Mouse (Mus musculus): ENCODE measurements around the gene Srsf9. TPM values are rescaled to one million over a fixed set of nuclear protein-coding genes. Genes with fewer than 3 reads are reported as not detected.
"Not testable (repeated sequence)": the region's sequence is repeated elsewhere in the genome, so short reads cannot be mapped to it uniquely, and the experiment has no call there.

Srsf9 gene
- 10 to 100 TPM; 68.1 to 89.3 (median 75.9) TPM for total RNA-seq (2022)

DNA sequence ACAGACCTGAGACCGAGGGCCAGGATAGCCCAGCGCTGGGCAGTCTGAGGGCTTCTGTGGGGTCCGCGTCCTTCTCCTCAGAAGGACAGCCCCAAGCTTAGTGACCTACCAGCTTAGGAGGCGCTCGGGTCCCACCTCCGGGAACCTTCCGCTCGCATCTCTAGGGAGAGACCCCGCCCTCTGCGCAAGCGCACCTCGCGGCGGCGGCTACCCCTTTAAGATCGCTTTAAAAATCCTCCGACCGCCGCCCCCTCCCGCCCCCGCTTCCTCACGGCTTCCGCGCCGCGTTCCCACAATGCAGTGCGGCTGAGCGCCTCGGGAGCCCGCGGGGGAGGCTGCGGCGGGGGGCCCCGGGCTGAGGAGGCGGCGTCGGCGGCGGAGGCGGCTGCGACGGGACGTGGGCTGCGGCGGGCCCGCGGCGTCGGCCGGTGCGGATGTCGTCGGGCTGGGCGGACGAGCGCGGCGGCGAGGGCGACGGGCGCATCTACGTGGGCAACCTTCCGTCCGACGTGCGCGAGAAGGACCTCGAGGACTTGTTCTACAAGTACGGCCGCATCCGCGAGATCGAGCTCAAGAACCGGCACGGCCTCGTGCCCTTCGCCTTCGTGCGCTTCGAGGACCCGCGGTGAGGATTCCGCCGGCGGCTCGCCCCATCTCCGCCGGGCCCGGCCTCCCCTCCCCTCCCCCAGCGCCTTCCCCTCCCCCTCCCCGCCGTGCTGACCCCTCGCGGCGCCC, at the start of gene Srsf9:
Gene Srsf9 (plus strand): TSS at position 303 of the 735 bp plus-strand sequence.
- DNase-seq = peak; percentile 91

DNA sequence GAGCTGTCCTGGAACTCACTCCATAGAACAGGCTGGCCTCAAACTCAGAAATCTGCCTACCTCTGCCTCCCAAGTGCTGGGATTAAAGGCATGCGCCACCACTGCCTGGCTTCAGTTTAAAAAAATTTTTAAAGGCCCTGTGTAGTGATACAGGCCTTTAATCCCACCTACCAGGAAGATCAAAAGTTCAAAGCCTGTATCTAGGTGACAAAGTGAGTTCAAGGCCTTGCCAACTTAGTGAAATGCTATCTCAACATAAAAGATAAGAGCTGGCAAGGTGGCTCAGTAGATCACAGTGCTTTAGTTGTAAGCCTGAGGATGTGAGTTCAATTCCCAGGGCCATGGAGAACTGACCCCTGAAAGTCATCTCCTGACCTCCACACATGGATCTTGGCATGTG, 48.9 kb upstream of the Srsf9 start:
- no peak for DNase-seq

DNA sequence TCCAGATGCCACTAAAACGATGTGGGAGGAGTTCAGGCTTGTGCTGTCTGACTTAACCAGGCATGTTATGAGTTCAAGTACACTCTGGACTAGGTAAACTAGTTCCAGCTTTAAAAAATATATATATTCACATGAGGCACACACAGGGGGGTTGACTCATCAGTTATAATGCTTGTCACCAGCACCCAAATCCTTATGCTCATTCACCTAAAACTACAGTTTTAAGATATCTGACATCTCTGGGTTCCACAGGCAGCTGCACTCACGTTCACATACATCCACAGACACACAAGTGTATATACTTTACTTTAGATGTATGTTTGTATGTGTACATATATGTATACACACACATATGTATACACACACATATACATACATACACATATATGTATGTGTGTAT, 48.2 kb upstream of the Srsf9 start:
- DNase-seq = no peak

DNA sequence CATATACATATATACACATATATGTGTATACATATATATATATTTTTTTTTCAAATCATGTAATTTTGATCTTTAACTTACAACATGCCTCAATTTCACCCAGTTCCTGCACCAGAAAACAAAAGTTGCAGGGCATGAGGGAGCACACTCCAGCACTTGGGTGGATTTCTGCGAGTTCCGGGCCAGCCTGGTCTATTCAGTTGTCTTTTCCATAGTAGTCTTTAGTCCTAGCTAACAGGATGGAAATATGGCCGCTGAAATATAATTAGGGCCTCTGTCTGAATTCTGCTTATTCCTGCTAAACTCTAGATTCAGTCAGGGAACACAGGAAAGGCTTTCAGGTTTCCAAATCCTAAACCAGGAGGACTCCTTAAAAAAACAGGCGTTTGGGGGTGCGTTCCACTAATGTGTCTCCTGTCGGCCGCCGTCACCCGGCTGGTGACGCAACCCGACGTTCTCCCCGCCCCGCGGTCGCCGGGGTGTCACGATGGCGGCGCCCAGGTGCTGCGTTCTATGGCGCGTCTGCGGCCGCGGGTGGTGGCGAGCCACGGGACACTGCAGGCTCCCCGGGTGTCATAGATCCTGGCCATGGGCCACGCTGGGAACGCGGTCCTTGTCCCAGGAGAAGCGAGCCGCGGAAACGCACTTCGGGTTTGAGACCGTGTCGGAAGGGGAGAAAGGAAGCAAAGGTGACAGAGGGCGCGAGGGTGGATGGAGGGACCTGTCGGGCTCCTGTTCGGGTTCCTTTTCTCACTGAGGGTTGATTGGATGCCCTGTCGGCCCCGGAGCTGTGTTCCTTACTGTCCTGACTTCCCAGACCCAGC, 47.5 kb upstream of the Srsf9 start, which contains the start of gene Coq5:
Gene Coq5 (plus strand): TSS at position 441 of the 824 bp plus-strand sequence.
- DNase-seq = peak; percentile 80

DNA sequence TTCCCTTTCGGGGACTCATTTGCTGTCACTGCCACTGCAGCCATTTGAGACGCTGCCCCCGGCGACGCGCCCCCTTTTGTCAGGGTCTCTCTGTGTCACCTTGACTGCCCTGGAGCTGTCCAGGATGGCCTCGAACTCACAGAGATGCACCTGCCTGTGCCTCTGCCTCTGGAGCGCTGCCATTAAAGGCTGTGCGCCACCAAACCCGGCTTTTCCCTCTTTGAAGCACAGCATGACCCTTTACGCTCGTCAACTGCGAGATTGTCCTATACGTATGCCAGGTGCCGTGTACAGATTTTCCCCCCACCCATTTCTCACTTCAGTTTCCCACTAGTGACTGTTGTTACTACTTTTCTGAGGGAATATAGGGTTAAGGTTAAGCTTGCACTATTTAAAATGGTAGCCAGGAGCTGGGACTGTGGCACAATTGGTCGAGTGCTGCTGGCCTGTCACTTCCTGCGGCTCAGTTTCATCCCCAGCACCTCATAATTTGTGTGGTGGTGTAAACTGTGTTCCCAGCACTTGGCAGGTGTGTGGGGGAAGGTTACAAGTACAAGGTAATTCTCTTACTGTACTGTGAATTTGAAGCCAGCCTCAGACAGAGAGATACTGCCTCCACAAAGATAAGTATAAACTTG, 46.8 kb upstream of the Srsf9 start:
- no peak for DNase-seq

DNA sequence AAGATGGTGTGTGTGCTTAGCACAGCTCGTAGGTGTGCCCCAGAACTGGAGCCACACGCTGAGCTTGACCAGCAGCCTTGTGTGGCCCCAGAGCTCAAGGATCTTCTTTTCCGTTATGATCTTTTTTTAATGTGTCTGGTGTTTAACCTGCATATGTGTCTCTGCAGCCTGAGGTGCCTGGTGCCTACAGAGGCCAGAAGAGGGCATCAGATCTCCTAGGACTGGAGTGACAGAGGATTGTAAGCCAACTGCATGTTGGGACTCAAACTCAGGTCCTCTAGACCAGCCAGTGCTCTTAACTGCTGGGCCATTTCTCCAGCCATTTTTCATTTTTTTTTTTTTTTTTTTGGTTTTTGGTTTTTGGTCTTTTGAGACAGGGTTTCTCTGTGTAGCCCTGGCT, 42.2 kb upstream of the Srsf9 start:
- no peak for DNase-seq

DNA sequence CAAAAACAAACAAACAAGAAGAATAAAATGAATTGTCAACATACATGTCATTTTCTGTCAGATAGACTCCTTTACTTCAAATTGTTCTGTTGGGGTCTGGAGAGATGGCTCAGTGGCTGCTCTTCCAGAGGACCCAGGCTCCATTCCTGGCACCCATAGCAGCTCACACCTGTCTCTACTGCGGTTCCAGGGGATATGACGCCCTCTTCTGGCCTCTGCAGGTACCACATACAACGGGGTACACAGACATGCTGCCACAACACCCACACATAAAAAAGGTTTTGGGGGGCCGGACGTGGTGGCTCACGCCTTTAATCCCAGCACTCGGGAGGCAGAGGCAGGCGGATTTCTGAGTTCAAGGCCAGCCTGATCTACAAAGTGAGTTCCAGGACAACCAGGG, 32.8 kb upstream of the Srsf9 start:
- no peak for DNase-seq

DNA sequence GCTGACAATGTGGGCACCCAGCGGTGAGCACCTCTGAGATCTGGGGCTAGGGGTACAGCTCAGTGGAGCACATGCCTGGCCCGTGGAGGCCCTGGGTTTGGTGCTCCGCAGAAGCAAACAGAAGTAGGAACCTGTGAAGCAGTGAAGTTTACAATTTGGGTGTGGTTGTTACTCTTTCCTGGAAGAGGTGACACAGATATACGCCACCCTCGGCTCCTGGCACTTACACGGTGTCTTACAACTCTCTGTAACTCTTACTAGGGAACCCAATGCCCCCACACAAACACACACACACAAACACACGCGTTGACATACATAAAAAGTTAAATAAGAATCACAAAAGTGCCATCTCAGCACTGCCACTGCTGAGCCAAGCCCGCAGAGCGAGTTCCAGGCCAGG, 30.6 kb upstream of the Srsf9 start:
- no peak for DNase-seq

DNA sequence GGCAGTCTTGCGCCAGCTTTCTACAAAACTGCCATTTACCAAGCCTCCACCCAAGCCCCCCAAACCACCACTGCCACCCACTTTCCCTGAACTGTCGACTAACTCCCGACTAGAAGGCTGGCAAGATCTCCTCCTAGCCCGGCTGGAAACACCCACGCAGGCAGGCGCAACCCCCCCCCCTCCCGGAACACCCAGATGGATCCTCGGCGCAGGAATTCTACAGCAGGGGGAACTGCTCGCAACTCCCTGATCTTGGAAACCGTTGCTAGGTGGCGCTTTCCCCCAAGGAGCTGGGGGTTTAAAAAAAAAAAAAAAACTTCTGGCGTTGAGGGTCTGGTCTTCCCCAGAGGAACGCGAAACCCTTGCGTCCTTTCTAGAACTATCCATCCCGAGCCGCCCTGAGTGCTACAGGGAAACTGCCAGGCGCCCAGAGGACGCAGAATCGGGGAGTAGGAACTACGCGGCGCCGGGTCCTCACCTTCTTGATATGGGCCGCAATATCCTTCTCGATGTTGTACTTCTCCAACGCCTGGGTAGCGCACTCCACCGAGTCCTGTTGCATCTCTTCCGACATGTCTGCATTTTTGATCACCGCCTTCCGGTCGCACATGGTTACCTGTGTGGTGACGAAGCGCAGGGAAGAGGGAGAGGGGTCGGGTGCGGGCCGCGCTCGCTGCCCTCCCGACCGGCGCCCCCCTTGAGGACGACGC, 26.8 kb upstream of the Srsf9 start:
- DNase-seq = no peak

DNA sequence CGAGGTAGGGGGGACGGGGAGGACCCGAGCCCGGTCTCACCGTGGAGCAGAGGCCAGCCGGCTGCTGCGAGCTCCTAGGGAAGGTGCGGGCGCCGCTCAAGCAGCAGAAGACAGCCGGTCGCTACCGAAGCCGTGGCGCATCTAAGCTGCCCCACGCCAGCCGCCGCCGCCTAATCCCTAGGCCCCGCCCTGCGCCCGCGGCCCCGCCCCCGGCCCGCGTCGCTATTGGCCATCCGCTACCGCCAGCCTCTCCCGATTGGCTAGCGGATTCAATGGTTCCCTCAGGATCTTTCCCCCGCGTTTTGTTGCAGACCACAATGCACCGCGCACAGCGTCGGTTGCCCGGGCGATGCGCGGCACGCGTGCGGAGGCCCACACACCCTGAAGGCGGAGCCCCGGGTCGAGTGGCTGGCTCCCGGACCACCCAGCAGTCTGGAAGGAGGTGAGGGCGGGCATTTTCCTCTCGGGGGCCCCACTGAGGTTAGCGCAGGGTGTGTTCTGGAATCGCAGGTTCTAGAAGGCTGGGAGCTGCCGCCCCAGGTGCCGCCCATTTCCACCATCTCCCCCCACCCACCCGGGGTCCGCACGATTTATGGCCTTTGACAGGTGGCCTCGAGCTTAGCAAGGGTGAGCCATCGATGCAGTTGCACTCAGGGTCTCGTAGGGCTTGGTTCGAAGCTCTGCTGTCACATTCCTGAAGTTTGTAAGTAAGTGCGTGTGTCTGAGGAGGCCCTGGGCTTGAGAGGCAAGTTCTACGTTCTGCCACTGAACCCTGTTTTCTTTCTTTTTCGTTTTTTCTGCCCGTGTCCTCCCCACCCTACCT, 26.0 kb upstream of the Srsf9 start, which contains the start of gene Dynll1:
Gene Dynll1 (minus strand): TSS at position 208 of the 823 bp plus-strand sequence.
- peak; percentile 98 for DNase-seq

DNA sequence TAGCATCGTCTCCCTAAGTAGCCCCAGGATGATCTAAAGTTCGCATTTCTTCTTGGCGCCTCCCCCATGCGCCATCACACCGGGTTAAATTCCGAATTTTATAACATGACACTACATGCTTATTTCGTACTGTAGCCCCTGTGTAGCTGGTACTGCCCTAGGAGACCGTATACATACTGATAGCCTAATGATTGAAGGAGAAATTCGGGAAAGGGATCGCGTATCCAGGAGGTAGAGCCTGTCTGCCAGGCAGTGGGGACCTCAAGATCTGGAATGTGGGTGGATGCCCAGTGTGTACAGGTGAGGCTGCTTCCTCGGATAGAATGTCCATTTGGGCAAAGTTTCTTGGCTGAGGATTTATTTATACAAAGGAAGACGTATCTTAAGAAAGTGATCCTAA, 25.4 kb upstream of the Srsf9 start:
- DNase-seq = no peak

DNA sequence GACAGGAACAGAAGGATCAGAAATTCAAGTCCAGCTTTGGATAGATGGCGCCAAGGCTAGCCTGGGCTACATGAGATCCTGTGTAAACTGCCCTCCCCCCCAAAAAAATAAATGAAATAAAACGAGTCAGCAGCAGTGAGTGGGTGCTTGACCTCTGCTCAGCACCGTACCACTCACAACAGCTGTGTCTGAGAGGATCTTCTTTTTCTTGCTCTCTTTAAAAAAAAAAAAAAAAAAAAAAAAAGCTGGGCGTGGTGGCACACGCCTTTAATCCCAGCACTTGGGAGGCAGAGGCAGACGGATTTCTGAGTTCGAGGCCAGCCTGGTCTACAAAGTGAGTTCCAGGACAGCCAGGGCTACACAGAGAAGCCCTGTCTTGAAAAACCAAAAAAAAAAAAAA, 24.8 kb upstream of the Srsf9 start:
- DNase-seq = not testable (repeated sequence)

DNA sequence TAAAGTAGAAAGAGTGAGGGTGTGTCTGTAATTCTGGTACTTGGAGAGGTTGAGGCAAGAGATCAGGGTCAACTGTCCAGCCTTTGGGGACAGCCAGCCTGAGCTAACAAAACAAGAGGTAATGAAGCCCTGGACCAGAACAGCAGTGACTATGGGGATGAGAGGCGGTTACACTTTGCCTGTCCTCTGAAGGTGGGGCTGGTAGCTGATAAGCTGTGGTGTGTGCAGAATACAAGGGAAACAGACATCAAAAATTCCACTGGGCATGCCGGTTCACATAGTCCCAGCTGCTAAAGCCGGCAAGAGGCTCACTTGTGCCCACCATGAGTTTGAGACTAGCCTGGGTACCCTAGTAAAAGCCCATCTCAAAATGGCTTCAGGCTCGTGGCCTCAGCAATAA, 14.6 kb upstream of the Srsf9 start:
- DNase-seq = no peak

DNA sequence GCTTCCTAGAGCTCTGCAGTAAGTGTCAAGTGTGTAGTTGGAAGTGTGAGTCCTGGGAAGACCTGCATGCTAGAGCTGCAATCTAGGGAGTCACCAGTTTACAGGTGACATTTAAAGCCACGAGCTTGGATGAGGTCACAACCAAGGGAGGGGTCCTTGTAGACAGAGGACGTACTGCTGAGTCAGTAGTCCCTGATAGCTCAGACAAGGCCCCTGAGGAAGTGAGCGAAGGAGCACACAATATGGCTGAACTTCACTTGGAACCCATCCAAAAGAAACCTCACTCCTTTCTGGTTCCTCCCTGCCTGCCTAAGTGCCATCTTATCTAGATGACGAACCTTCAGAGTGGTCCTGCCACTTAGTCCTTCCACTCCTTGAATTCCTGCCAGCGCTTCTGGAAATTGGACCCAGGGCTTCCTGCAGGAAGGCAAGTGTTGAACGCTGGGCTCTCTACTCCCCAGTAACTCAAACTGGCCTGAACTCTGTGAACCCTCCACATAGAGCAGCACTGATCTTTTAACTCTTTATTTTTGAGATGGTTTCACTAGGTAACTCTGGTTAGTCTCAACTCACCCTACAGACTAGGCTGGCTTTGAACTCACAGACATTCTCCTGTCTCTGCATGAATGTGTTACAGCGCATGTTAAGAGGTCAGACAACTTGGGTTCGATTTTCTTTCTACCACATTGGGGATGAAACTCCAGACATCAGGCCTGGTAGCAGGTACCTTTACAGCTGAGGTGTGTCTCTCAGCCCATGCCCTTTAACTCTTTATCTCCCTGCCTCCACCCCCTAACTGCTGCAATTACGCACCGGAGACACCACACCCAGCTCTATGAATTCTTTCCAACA, 13.9 kb upstream of the Srsf9 start:
- DNase-seq = no peak

DNA sequence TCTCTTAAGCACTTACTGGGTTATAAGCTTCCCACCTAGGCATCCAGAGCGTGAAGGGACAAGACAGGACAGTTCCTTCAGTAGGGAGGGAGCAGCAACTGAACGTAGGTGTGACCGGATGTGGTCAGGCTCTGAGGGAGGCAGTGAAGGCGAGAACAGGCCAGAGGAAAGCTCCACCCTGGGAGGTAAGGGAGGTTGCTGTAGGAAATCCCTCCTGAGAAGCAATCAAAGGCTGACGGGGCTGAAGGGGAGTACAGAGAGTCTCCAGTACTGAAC, 13.4 kb upstream of the Srsf9 start:
- DNase-seq = no peak

DNA sequence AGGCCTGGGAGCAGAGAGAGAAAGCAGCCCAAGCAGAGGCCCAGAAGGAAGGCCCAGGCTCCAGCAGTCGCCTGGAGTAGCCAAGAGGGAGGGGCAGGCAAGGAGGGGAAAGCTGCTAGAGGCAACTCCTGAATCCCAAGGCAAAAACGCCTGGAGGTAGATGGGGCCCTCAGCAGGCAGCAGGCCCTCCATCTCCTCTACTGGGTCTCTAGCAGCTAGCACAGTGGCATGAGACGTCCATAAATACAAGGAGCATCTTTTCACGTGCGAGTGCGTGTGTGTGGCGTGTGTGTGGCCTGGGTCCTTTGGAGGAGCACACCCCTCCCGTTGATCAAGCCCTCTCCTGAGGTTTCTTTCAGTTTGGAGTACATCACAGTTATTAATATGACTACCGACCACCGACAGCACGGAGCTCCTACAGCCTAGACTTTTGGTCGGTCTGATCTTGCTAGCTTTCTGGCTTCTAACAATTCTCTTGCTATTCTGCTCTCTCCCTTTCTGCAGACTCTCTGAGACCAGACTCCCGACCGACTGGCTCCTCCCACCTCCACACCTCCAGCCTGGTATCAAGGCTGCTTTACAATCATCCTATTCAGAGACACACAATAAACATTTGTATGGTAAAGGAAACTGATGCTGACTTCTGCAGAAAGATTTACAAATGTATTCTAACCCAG, 9.9 kb upstream of the Srsf9 start:
- no peak for DNase-seq

DNA sequence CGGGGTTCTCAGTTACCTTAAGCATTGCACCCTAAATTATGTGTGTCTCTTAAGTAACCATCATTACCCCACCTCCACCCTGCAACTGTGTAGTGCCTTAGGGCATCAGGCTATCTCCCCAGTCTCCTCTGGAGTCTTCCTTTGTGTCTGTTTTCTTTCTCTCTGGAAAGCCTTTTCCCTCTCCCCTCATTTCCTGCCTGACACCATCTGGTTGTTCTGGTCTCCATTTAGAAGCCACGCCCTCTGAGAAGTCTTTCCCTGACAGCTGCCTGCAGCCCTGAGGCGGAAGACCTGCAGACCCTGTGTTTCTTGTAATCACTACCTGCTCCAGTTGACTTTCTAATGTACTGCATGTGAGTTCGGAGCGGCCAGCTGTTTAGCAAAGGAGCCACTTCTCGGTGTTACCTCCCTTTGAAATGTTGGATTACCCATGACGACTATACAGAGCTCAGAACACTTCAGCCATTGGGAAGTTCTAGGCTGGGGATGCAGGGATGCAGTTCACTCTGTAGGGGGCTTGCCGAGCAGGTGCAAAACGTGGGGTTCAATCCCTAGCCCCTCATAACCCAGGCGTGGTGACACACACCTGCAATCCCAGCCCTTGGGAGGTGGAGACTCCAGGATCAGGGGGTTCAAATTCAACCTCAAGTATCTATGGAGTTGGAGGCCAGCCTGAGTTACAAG, 9.2 kb upstream of the Srsf9 start:
- DNase-seq = no peak

DNA sequence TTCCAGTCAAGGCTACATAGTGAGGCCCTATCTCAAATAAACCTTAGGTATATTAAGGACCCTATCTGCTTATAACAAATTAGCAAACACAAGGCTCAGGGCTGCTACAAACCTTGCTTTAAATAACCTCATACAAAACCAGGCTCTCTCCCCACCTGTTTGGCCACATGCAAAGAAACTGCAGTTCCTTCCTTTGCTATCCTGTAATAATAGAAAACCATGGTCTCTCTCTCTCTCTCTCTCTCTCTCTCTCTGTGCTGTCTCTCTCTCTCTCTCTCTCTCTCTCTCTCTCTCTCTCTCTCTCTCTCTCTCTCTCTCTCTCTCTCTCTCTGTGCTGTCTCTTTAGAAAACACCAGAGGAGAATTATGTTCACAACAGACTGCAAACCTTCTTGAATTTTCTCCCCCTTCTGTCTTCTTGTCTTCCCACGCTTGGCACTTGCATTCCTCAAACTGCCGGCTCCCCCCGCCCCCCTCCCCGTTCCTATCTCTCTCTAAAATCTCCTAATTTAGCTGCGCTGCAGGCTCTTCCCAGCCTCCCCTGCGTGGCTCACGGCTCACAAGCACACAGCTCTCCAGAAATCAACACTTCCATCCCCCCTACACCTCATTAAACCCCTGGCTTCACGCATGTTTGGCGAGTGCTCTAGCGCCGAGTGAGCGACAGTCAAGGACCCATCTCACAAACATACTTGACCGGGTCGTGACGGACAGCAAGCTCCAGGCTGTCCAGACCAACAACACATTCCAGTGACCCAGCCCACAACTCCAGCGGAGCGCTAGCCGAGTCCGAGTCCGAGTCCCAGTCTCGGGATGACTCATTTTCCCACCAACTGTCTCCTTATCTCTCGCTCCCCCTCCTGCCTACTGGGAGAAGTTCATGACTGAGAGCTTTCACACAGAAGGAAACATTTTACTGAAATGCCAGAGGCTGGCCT, 7.7 kb upstream of the Srsf9 start:
- DNase-seq = peak; percentile 79
